Comparison of ENCODE assay signal across 11 mouse cellular contexts in genomic region chr7:121469435-121469834, GRCm38 (mm10).
DNase-seq lines count a peak whose midpoint lies in the region; ATAC-seq and TF ChIP-seq lines count a peak whose summit lies in the region.
"Had no signal": no experiment of that assay in that cellular context is flagged by ENCODE, and none has a peak within 500 bp of the region (broad histone marks: within the 10 kb centered on the region; RNA-seq: fewer than 3 reads in every experiment).

No protein-coding gene starts in this region.

- no peaks in the 10 kb centered on the region for H3K36me3 ChIP-seq in intestine, embryonic 14.5 days (ENCODE audit: control insufficient read depth, insufficient read depth, low read length)
- H3K36me3 ChIP-seq in intestine, embryonic 15.5 days, result no peaks in the 10 kb centered on the region
- H3K36me3 ChIP-seq in heart, postnatal 0 days (replicated peaks; ENCODE audit: control insufficient read depth, insufficient read depth, low read length), result no peaks in the 10 kb centered on the region
- no peaks in the 10 kb centered on the region for H3K36me3 ChIP-seq in forebrain, embryonic 14.5 days (ENCODE audit: control insufficient read depth, insufficient read depth, low read length)

- H3K9ac ChIP-seq in intestine, embryonic 14.5 days (ENCODE audit: low read length), result no peak overlapping the region
- no peak overlapping the region for H3K9ac ChIP-seq in intestine, embryonic 15.5 days
- no peak overlapping the region for H3K9ac ChIP-seq in heart, postnatal 0 days (replicated peaks; ENCODE audit: low read depth, low read length)
- H3K9ac ChIP-seq in forebrain, embryonic 14.5 days (ENCODE audit: low read length), result no peak overlapping the region

- peak overlapping the region; percentile 6; the same call in 1 of the 2 replicates for H3K27ac ChIP-seq in intestine, embryonic 14.5 days (ENCODE audit: low read depth)
- H3K27ac ChIP-seq in intestine, embryonic 15.5 days, result no peak overlapping the region
- no peak overlapping the region for H3K27ac ChIP-seq in heart, postnatal 0 days (ENCODE audit: low read depth)
- H3K27ac ChIP-seq in cerebellum, adult 2 months (ENCODE audit: insufficient read depth, low read length), result no peak overlapping the region
- H3K27ac ChIP-seq in forebrain, embryonic 14.5 days (ENCODE audit: low read depth, low read length), result no peak overlapping the region

- no peak overlapping the region for H3K4me2 ChIP-seq in intestine, embryonic 14.5 days (ENCODE audit: low read length)
- no peak overlapping the region for H3K4me2 ChIP-seq in intestine, embryonic 15.5 days (replicated peaks)
- H3K4me2 ChIP-seq in heart, postnatal 0 days (ENCODE audit: low read depth, low read length), result no peak overlapping the region
- no peak overlapping the region for H3K4me2 ChIP-seq in forebrain, embryonic 14.5 days (ENCODE audit: low read length)

- no peak overlapping the region for H3K4me3 ChIP-seq in intestine, embryonic 14.5 days (ENCODE audit: low read depth, low read length)
- H3K4me3 ChIP-seq in intestine, embryonic 15.5 days (replicated peaks), result no peak overlapping the region
- no peak overlapping the region for H3K4me3 ChIP-seq in heart, postnatal 0 days (ENCODE audit: low read depth, low read length)
- no peak overlapping the region for H3K4me3 ChIP-seq in cerebellum, adult 2 months (replicated peaks; ENCODE audit: insufficient read depth, low read depth, low read length)
- no peak overlapping the region for H3K4me3 ChIP-seq in forebrain, embryonic 14.5 days (ENCODE audit: low read depth, low read length)

- H3K9me3 ChIP-seq in intestine, embryonic 14.5 days (ENCODE audit: control insufficient read depth, low read length), result no peaks in the 10 kb centered on the region
- no peaks in the 10 kb centered on the region for H3K9me3 ChIP-seq in intestine, embryonic 15.5 days
- H3K9me3 ChIP-seq in heart, postnatal 0 days (replicated peaks; ENCODE audit: control insufficient read depth, low read length), result no peaks in the 10 kb centered on the region
- no peaks in the 10 kb centered on the region for H3K9me3 ChIP-seq in forebrain, embryonic 14.5 days (replicated peaks; ENCODE audit: control insufficient read depth, low read length)

- TF ChIP-seq CTCF in heart, postnatal 0 days (IDR thresholded peaks at IDR 0.05; ENCODE audit: low read depth), result no peak
- TF ChIP-seq CTCF in cerebellum, adult 2 months (IDR thresholded peaks at IDR 0.05; ENCODE audit: borderline replicate concordance, insufficient read depth, low read depth, low read length), result no peak

- H3K27me3 ChIP-seq in intestine, embryonic 14.5 days (replicated peaks; ENCODE audit: control insufficient read depth, insufficient read depth, low read length), result no peaks in the 10 kb centered on the region
- H3K27me3 ChIP-seq in intestine, embryonic 15.5 days (replicated peaks), result no peaks in the 10 kb centered on the region
- H3K27me3 ChIP-seq in heart, postnatal 0 days (ENCODE audit: control insufficient read depth, insufficient read depth, low read length), result no peaks in the 10 kb centered on the region
- no peaks in the 10 kb centered on the region for H3K27me3 ChIP-seq in cerebellum, adult 2 months (ENCODE audit: control insufficient read depth, insufficient read depth, low read length)
- no peaks in the 10 kb centered on the region for H3K27me3 ChIP-seq in forebrain, embryonic 14.5 days (replicated peaks; ENCODE audit: control insufficient read depth, insufficient read depth, low read length)

- 40% methylated on average over 3 of the region's 3 CpGs for WGBS in intestine, embryonic 14.5 days
- 46% methylated on average over 3 of the region's 3 CpGs for WGBS in intestine, embryonic 15.5 days
- WGBS in heart, postnatal 0 days, result 59% methylated on average over 3 of the region's 3 CpGs
- WGBS in cerebellum, adult 2 months, result 70% methylated on average over 3 of the region's 3 CpGs
- WGBS in forebrain, embryonic 14.5 days, result 71% methylated on average over 3 of the region's 3 CpGs

- TF ChIP-seq POLR2A in cerebellum, adult 2 months (IDR thresholded peaks at IDR 0.05; ENCODE audit: borderline replicate concordance, insufficient read depth, low read length), result no peak

- no peak for ATAC-seq in intestine, embryonic 14.5 days (replicated peaks; ENCODE audit: low FRiP score, low TSS enrichment, low read depth)
- no peak for ATAC-seq in intestine, embryonic 15.5 days
- no peak for ATAC-seq in heart, postnatal 0 days (ENCODE audit: insufficient read depth, low read depth)
- ATAC-seq in forebrain, embryonic 14.5 days, result no peak
- ATAC-seq: midbrain, embryonic 16.5 days had no signal

- no peak for DNase-seq in intestine, embryonic 14.5 days (ENCODE audit: low spot score)
- peak; percentile 11 for DNase-seq in heart, postnatal 0 days (ENCODE audit: low spot score)
- peak; percentile 20 to 39 for DNase-seq in kidney, postnatal 36 days
- DNase-seq in skeletal muscle tissue, adult 2 months (ENCODE audit: low read depth, low spot score), result peak; percentile 36
- DNase-seq in embryo, embryonic 10 days (ENCODE audit: low spot score), result no peak
- no peak for DNase-seq in cerebellum, adult 2 months
- DNase-seq in forebrain, embryonic 14.5 days (ENCODE audit: low spot score), result no peak
- DNase-seq: right cerebral cortex, adult 18-20 months; thymus, postnatal 14 days had no signal

- no peaks in the 10 kb centered on the region for H3K4me1 ChIP-seq in intestine, embryonic 14.5 days (replicated peaks; ENCODE audit: control insufficient read depth, insufficient read depth, low read length)
- H3K4me1 ChIP-seq in intestine, embryonic 15.5 days (replicated peaks), result no peaks in the 10 kb centered on the region
- no peaks in the 10 kb centered on the region for H3K4me1 ChIP-seq in heart, postnatal 0 days (ENCODE audit: control insufficient read depth, insufficient read depth)
- peaks cover 4% of the 10 kb centered on the region; the same call in 1 of the 2 replicates for H3K4me1 ChIP-seq in cerebellum, adult 2 months (ENCODE audit: control insufficient read depth, insufficient read depth, low read length)
- no peaks in the 10 kb centered on the region for H3K4me1 ChIP-seq in forebrain, embryonic 14.5 days (ENCODE audit: control insufficient read depth, insufficient read depth, low read length)

- TF ChIP-seq EP300 in heart, postnatal 0 days (IDR thresholded peaks at IDR 0.05; ENCODE audit: low read depth), result no peak

Comparison
In these comparisons a context has a peak if more than half of its experiments do, and no peak if none do; other contexts are left out.
1. DNase-seq: peak in heart, postnatal 0 days (single experiment), kidney, postnatal 36 days (2 of 2) and skeletal muscle tissue, adult 2 months (single experiment); none in intestine, embryonic 14.5 days (single experiment), embryo, embryonic 10 days (single experiment), cerebellum, adult 2 months (0 of 2) and forebrain, embryonic 14.5 days (single experiment).